Mouse (Mus musculus) stomach, embryonic 14.5 days (tissue): Measurements from ENCODE around the gene Nrarp. TPM values are rescaled to one million over a fixed set of nuclear protein-coding genes. Genes with fewer than 3 reads are reported as not detected.
A peak's percentile ranks its signal among the peaks of the same experiment; 100 is the strongest.

Experiments used
- ATAC-seq: fragments of 200-750 bp; cut with Nextera tagmentation; 2 replicates; pipeline ENCODE4 v1.8.0; 2017; ENCODE audit warnings: low read depth, moderate TSS enrichment; ENCODE audit not compliant: insufficient number of reproducible peaks, insufficient read depth, low FRiP score
- H3K27ac ChIP-seq: fragments of 300-500 bp; sonication (generic); 2 replicates; pipeline ENCODE4 v1.5.1; 2014; ENCODE audit warnings: mild to moderate bottlenecking, low read length, moderate library complexity, mixed read lengths
- H3K27me3 ChIP-seq: fragments of 300-500 bp; sonication (generic); 2 replicates; pipeline ENCODE4 v1.6.1; 2014; ENCODE audit warnings: low read length, control low read depth, mixed read lengths; ENCODE audit not compliant: control insufficient read depth, insufficient read depth
- H3K36me3 ChIP-seq: fragments of 300-500 bp; sonication (generic); 2 replicates; pipeline ENCODE4 v1.6.1; 2014; ENCODE audit warnings: mild to moderate bottlenecking, control low read depth, low read length, moderate library complexity, mixed read lengths; ENCODE audit not compliant: control insufficient read depth, insufficient read depth
- H3K4me1 ChIP-seq: fragments of 300-500 bp; sonication (generic); 2 replicates; pipeline ENCODE4 v1.6.1; 2014; ENCODE audit warnings: low read length, control low read depth, mixed read lengths; ENCODE audit not compliant: control insufficient read depth, insufficient read depth
- H3K4me2 ChIP-seq: fragments of 300-500 bp; sonication (generic); replicated peaks from 2 replicates; pipeline ENCODE4 v1.6.1; 2014; ENCODE audit warnings: low read depth, low read length, control low read depth
- H3K4me3 ChIP-seq: fragments of 300-500 bp; sonication (generic); 2 replicates; pipeline ENCODE4 v1.5.1; 2014; ENCODE audit warnings: low read depth, low read length, control low read depth
- H3K9ac ChIP-seq: fragments of 300-500 bp; sonication (generic); replicated peaks from 2 replicates; pipeline ENCODE4 v1.6.1; 2014; ENCODE audit warnings: low read depth, mild to moderate bottlenecking, control low read depth, low read length, moderate library complexity, mixed read lengths
- H3K9me3 ChIP-seq: fragments of 300-500 bp; sonication (generic); 2 replicates; pipeline ENCODE4 v1.6.1; 2016; ENCODE audit warnings: low read depth, low read length, control low read depth; ENCODE audit not compliant: control insufficient read depth
- WGBS: fragments of 180-500 bp; shearing (Covaris S2); extraction: QIAGEN DNeasy Blood & Tissue Kit; methylation state at CpG from one replicate; pipeline ENCODE4 v1.1.7; 2014; 5-methylcytosine and 5-hydroxymethylcytosine counted together
- polyA plus RNA-seq: library from polyadenylated mRNA; unstranded; fragments of >200 nt; fragmentation: Nextera tagmentation; extraction: Ambion mirVana; gene quantifications from 2 replicates; pipeline ENCODE4 v1.2.1, GENCODE M21; 2014

Nrarp gene
- polyA plus RNA-seq, 1 experiment from 2014 or later = 8.0 TPM

DNA sequence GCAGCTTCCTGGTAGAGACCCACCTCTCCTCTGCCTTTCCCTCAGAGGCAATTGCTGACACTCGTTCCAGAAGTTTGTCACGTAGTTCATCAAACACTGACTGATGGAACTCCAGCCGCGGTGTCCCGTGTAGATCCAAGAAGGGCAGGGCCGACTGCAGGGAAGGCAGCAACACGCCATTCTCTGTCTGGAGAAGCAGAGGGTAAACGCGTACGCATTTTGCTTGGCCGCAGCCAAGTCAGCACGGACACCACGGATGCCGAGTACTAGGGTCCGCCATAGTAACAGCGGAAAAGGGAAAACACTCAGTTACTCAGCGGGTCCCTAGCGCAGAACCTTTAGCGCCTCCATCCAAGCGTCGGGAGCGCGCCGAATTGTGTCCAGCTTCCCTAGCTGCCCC is 30.1 kb downstream of the Nrarp start:
- H3K27ac ChIP-seq = peak overlapping the region; percentile 80; the same call in 1 of the 2 replicates

GRCm38 (mm10) chr2:25211121-25211670 is 30.6 kb downstream of the Nrarp start, which contains the start of gene Nelfb:
Gene Nelfb (minus strand): TSS chr2:25211489.
- H3K4me1 ChIP-seq = peaks cover 13% of the 10 kb centered on the region
- no peaks in the 10 kb centered on the region for H3K27me3 ChIP-seq
- no peaks in the 10 kb centered on the region for H3K9me3 ChIP-seq
- peak within 1 kb of the TSS; percentile 67 for H3K9ac ChIP-seq
- ATAC-seq = peak; percentile 92
- H3K4me3 ChIP-seq = peak within 1 kb of the TSS; percentile 68
- WGBS = under 1% methylated on average over 44 of the region's 44 CpGs
- H3K36me3 ChIP-seq = peaks cover 22% of the 10 kb centered on the region
- peak within 1 kb of the TSS; percentile 82 for H3K4me2 ChIP-seq
- peak within 1 kb of the TSS; percentile 80 for H3K27ac ChIP-seq

More for the DNA sequence above, 30.1 kb downstream of the Nrarp start:
- peak overlapping the region; percentile 82 for H3K4me2 ChIP-seq
- H3K27me3 ChIP-seq = no peaks in the 10 kb centered on the region
- peaks cover 27% of the 10 kb centered on the region for H3K36me3 ChIP-seq
- H3K4me3 ChIP-seq = peak overlapping the region; percentile 68
- H3K4me1 ChIP-seq = peaks cover 13% of the 10 kb centered on the region
- H3K9me3 ChIP-seq = no peaks in the 10 kb centered on the region
- ATAC-seq = no peak; the same call in 1 of the 2 replicates
- WGBS = under 1% methylated on average over 24 of the region's 24 CpGs
- H3K9ac ChIP-seq = peak overlapping the region; percentile 67

DNA sequence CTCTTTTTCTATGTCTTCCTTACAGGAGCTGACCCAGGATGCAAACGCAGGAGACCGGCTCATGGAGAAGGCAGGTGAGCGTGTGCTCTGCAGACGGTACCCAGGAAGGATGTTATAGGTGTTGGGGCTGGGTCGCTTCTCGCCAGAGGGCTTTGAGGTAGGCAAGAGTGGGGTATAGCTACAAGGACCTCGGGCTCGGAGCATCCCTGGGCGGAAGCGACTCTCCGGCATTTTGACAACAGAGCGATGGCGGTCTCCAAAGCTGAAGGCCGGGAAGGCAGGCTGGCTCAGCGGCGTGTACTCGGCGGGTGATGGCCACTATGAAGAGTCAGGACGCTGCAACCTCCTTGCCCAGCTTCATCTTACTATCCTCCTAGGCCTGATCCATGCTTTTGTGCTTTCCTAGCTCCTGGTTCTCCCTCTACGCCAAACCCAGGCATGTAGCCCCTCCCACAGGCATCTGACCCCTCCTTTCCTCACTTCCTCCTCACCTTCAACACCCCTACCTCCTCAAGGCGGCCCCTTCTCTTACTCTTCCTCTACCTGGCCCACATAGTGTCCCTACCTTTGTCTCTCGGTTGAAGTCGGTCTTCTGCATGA is 32.8 kb downstream of the Nrarp start:
- WGBS = 61% methylated on average over 23 of the region's 23 CpGs
- Histone ChIP-seq H3K4me3 (no peak overlapping the region), H3K36me3 (peaks cover 5% of the 10 kb centered on the region), H3K9me3 (no peaks in the 10 kb centered on the region), H3K9ac (no peak overlapping the region), H3K27me3 (no peaks in the 10 kb centered on the region), H3K4me1 (peaks cover 13% of the 10 kb centered on the region), H3K4me2 (no peak overlapping the region), H3K27ac (no peak overlapping the region)
- ATAC-seq = no peak

DNA sequence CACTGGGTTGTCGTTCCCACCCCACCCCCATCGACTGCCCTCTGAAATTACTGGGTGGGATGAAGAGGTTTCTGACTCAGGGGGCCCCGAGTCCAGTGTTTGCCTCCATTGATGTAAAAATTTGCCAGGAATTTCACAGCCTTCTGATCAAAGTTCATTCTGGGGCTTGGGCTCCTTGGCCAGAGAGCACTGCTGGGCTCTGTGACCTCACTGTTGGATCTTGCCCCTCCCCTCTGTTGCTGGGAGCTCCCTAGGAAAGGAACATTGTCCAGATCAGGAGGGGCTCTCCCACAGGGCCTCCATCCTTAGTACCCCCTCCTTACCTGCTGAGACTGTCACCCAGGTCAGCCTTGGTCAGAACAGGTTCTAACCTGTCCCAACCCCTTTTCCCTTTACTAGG is 33.9 kb downstream of the Nrarp start, which contains the start of gene Stpg3:
Stpg3 (minus strand) TSS at position 194 of the 400 bp plus-strand sequence.
- WGBS = 69% methylated on average over 3 of the region's 3 CpGs
- Histone ChIP-seq H3K4me2 (no peak within 1 kb of the TSS), H3K9me3 (no peaks in the 10 kb centered on the region), H3K27ac (no peak within 1 kb of the TSS), H3K9ac (no peak within 1 kb of the TSS), H3K27me3 (no peaks in the 10 kb centered on the region), H3K4me3 (no peak within 1 kb of the TSS), H3K36me3 (no peaks in the 10 kb centered on the region; the same call in 1 of the 2 replicates), H3K4me1 (peaks cover 13% of the 10 kb centered on the region)
- no peak for ATAC-seq

DNA sequence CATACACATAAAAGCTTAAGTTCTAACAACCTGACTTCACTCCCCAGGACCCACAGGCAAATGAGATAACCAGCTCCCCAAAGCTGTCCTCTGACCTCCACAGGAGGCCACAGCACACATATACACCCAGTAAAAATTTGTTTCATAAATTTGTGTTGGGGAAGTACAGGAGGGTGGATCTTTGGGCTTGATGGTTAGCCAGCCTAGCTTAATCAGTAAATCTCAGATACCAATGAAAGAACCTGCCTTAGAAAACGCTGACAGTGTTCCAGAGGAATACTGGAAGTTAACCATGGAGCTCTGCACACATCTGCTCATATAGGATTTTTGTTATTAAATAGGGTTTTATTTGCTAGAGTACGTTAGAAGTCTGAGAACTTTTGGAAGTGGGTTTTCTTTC is 37.1 kb downstream of the Nrarp start:
- Histone ChIP-seq H3K36me3 (peaks cover 6% of the 10 kb centered on the region), H3K4me2 (no peak overlapping the region), H3K4me3 (no peak overlapping the region), H3K4me1 (no peaks in the 10 kb centered on the region), H3K9me3 (no peaks in the 10 kb centered on the region), H3K27ac (no peak overlapping the region), H3K27me3 (no peaks in the 10 kb centered on the region), H3K9ac (no peak overlapping the region)
- WGBS = 62% methylated on average over 2 of the region's 2 CpGs
- no peak for ATAC-seq

GRCm38 (mm10) chr2:25218445-25218844 is 37.9 kb downstream of the Nrarp start, which contains the start of gene Fam166a:
Gene Fam166a (plus strand): TSS chr2:25218745.
- Histone ChIP-seq H3K9ac (no peak within 1 kb of the TSS), H3K4me3 (no peak within 1 kb of the TSS), H3K4me1 (peaks cover 2% of the 10 kb centered on the region; the same call in 1 of the 2 replicates), H3K4me2 (no peak within 1 kb of the TSS), H3K36me3 (peaks cover 6% of the 10 kb centered on the region), H3K27ac (no peak within 1 kb of the TSS), H3K9me3 (no peaks in the 10 kb centered on the region), H3K27me3 (no peaks in the 10 kb centered on the region)
- ATAC-seq = no peak

- no peak for ATAC-seq
- H3K27ac ChIP-seq = no peak overlapping the region
- H3K9ac ChIP-seq = no peak overlapping the region
These were observed 40.8 kb downstream of the Nrarp start for GRCm38 (mm10) chr2:25221331-25221772.

GRCm38 (mm10) chr2:25223681-25224491 is 43.3 kb downstream of the Nrarp start:
- 1% methylated on average over 53 of the region's 53 CpGs for WGBS
- Histone ChIP-seq H3K36me3 (peaks cover 6% of the 10 kb centered on the region), H3K9ac (peak overlapping the region; percentile 82), H3K4me1 (peaks cover 8% of the 10 kb centered on the region; the same call in 1 of the 2 replicates), H3K4me2 (peak overlapping the region; percentile 89), H3K9me3 (no peaks in the 10 kb centered on the region), H3K27me3 (no peaks in the 10 kb centered on the region), H3K4me3 (peak overlapping the region; percentile 89), H3K27ac (peak overlapping the region; percentile 96)
- ATAC-seq = peak; percentile 57

More at GRCm38 (mm10) chr2:25221331-25221772, 40.8 kb downstream of the Nrarp start:
- Histone ChIP-seq H3K9me3 (no peaks in the 10 kb centered on the region), H3K36me3 (peaks cover 6% of the 10 kb centered on the region), H3K4me1 (peaks cover 8% of the 10 kb centered on the region; the same call in 1 of the 2 replicates), H3K4me3 (no peak overlapping the region), H3K27me3 (no peaks in the 10 kb centered on the region), H3K4me2 (no peak overlapping the region)
- 72% methylated on average over 5 of the region's 5 CpGs for WGBS
